Mouse (Mus musculus) ovary, adult 18-20 months (tissue): ENCODE results near the gene Pex10.

Source experiments
- DNase-seq: peaks from one replicate; pipeline ENCODE4 v3.0.0; 2022; ENCODE audit warnings: low spot score, mixed read lengths

The Pex10 gene

GRCm38 (mm10) chr4:155093431-155094149, 26.8 kb downstream of the Pex10 start:
- DNase-seq, result no peak

DNA sequence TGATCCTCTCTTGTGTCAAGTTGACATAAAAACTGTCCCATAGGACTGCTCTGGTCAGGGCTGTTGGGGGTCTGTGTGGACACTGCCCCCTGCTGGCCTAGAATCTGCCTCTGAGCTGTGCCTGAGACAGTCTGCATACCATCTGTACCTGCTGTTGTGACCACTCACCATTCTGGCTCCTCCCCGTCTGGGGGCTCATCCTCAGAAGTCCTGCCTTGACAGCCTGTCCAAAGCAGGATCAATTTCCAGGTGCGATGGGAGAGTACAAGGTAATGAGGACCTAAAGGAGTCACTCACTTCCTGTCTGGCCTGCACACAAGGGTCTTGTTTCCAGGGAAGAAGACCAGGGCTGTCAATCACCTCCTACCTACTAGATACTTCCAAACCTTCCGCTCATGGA, 27.7 kb downstream of the Pex10 start:
- DNase-seq, result no peak

GRCm38 (mm10) chr4:155095238-155095900, 28.6 kb downstream of the Pex10 start:
- DNase-seq, result peak; percentile 77

GRCm38 (mm10) chr4:155095967-155096366, 29.2 kb downstream of the Pex10 start:
- DNase-seq, result no peak

- no peak for DNase-seq
Measured at GRCm38 (mm10) chr4:155097452-155097851, 30.6 kb downstream of the Pex10 start.

DNA sequence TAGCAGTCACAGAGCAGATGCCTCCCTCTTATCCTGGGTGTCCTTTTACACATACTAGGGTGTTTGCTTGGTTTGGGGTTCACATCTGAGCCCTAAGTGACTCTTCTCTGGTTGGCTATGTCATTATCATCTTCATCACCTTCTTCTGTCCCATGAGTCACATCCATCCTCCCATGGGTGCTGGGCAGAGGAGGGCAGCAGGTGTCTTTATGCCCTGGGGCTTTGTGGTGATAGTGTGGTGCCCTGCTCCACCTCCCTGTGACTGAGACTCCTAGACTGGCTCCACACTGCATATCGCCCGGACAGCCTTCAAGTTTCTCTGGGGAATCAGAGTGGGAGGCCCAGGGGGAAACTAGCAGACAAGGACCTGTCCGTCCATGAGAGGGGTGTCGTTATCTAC, 31.8 kb downstream of the Pex10 start:
- no peak for DNase-seq

DNA sequence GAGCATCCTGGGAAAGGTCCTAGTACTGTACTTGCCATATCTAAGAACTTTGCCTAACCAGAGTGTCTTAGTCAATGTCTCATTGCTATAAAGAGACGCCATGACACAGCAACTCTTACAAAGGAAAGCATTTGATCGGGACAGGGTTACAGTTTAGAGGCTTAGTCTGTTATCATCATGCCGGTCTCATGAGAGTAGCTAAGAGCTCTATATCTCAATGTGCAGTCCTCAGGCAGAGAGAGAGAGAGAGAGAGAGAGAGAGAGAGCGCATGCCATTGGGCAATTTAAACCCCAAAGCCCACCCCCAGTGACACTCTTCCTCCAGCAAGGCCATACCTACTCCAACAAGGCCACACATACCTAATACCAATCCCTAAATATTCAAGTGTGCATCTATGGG, 41.1 kb downstream of the Pex10 start:
- DNase-seq, result no peak

GRCm38 (mm10) chr4:155109471-155109870, 42.7 kb downstream of the Pex10 start:
- no peak for DNase-seq

DNA sequence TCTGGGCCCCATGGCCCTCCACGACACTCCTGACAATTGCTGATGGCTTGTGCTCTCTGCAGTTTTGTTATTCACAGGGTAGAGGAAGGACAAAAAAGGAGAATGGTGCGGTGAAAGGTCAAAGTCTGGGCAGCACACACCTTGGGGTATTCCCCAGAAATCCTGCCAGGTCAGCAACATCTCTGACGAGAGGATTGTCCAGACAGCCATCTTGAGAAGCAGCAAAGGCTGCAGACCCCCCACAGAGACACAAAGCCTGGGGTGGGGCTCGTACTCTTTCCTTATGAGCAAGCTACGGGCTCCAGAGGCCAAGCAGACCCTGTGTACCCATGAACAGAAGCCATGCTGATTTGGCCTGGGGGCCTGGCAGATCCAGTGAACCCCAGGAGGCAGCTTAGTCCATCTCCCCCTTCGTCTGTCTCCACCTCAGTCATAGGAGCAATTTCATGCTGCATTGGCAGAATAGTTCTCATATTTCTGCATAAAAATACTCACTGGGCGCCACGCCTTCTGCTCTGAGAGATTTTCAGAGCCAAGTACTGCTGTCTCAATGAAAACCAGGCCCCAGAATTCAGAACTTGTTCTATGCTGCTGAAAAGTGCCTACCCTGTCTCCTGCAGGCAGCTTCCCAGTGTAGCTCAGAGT, 47.1 kb downstream of the Pex10 start:
- DNase-seq, result no peak

GRCm38 (mm10) chr4:155116607-155117006, 49.8 kb downstream of the Pex10 start:
- DNase-seq, result no peak

GRCm38 (mm10) chr4:155117396-155117978, 50.7 kb downstream of the Pex10 start:
- DNase-seq, result no peak

DNA sequence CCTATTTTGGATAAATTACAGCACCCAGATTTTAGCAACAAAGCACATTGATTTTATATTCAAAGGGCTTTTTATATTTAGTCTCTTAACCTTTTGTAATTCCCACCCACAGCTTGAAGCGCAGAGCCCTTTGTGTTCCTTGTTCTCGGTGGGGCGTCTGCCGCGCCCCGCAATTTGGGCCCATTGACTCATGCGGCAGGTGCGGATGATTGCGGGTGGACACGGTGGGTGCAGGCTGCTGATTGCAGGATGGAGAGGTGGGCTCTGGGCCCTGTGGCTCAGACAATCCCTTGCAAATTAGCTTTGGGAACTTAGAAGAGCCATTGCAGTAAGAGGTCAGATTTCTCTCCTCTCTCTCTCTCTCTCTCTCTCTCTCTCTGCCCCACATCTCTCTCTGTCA, 51.5 kb downstream of the Pex10 start:
- DNase-seq, result no peak

DNA sequence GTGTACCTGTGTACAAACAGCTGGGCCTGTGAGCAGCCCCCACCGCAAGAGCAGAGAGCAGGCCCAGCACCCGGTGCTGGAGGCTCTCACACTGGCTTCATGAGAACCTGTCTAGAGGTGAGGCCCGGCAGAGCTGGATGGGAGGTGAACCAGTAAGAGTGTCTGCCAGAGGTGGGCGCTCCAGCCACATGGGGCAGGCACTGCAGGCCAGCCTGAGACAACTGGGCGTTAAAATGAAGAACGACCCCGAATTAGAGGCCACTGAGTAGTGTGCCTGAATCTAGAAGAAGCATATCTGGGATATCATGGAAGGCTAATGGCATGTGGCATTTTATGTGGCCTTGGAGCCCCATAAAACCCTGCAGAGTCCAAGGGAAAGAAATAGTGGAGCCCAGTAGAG, 53.2 kb downstream of the Pex10 start:
- DNase-seq, result no peak

DNA sequence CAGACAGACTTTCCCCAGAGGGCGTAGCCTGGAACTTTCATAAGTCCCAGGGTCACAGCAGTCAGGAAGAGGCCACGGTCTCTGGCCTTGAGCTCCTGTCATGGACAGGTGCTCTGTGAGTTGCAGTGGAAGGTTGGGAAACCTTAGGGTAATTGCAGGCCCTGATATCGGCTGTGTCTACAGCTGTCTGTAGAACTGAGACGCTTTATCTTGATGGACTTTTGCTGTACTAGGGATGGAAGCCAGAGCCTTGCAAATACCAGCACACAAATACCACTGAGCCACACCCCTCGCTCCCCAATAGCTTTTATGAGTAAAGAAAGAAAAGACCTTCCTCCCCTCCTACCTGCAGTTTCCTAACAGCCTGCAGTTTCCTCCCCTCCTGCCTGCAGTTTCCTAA, 53.8 kb downstream of the Pex10 start:
- DNase-seq, result no peak

GRCm38 (mm10) chr4:155121222-155121621, 54.4 kb downstream of the Pex10 start:
- DNase-seq, result no peak
